Mouse (Mus musculus): ENCODE measurements at regions not wholly inside any gene's neighbourhood (a gene's known extent, or its start where the extent isn't known, plus 50 kb on each side); places are given as distances from the start of the nearest gene placed in this dataset.

DNA sequence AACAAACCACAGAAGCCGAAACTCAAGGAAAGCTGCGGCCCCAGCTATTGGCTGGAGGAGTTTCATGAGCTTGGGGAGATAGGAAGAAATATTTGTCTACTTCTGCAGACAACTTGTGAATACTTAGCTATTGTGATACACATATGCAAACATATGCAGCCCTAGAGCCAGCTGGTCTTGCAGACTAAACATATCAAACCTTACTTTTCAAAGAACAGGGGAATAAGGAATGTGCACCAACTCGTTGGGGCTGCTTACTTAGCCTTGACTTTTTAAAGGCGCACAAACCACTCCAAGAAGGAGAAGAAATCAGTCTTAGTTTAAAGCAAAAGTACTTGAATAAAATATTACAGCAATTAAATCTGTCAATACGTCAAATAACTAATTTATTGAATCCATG, 106.8 kb upstream of the Lpar1 start:
- DNase-seq = no peak

- DNase-seq = no peak
Observed at GRCm38 (mm10) chr4:58658206-58658605, 104.5 kb upstream of the Lpar1 start.

DNA sequence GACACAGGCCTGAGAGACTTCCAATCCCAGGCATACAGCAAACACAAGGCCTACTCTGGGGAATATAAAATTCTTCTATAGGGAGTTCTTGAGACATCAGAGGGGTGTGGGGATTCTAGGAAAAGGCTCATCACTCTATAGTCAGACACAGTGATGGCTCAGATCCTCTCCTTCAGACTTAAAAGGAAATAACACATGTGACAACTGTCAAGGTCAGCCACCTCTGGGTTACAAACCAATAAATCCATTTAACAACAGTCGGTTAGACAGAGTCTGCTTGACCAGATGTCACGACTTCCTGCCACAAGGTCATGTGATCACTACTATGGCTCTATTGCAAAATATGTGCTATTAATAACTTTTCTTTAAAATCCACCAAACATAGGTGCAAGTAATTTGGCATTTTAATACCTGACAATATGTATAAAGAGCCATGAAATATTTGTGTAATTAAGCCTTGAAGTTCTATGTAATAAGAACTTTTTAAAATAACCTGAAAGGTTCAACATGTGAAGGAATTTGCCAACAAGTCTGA, 94.1 kb upstream of the Lpar1 start:
- peak; percentile 40 for DNase-seq

GRCm38 (mm10) chr4:58646821-58647220, 93.1 kb upstream of the Lpar1 start:
- no peak for DNase-seq

GRCm38 (mm10) chr4:58643371-58643770, 89.7 kb upstream of the Lpar1 start:
- DNase-seq = no peak

GRCm38 (mm10) chr4:58642236-58642635, 88.5 kb upstream of the Lpar1 start:
- no peak for DNase-seq

DNA sequence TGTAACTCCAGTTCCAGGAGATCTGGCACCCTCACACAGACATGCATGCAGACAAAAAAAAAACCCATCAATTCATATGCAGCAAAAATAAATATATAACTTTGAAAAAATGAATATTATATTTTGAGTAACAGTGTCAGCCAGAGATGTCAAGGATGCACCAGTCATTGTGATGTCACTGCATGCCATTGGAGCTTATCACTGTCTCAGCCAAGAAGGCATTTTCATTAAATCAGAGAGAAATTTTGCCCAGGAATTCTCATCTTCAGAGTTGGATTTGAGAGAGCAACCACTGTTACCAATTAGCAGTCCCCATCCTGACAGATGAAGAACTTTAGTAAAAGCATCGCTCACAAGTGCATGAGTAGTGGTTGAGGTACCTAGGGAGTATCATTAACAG, 79.0 kb upstream of the Lpar1 start:
- DNase-seq = no peak

GRCm38 (mm10) chr4:58631415-58631814, 77.7 kb upstream of the Lpar1 start:
- DNase-seq = no peak

DNA sequence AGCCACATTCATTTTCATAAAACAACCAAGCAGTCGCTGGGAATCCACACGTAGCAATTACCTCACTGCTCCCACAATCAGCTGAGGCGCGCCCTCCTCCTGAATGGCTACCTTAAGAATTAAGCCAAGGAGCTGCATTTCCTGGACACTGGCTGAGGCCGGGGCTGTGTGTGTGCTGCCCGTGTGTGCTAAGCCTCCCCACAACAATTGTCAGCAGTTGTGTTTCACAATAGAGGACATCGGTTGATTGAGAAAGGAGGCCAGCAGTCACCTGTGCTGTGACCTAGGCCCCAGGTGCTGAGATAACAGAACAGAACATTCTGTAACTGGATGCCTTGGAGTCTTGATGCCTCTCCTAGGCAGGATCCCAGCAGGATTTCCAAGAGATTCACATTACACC, 73.3 kb upstream of the Lpar1 start:
- DNase-seq = no peak

DNA sequence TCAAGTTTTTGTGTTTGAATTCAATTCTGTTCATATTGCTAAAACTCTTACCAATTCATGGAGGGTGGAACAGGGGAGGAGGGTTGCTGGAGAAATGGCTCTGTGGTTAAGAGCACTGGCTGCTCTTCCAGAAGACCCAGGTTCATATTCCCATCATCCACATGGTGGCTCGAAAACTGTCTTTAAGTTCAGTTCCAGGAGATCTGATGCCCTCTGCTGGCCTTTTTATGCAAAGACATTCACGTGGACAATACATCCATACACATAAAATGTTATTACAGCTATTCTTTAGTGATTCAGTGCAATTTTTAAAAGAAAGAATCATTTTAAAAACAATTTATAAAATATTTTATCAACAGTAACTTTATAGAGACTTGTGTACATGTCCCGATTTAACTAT, 70.4 kb upstream of the Lpar1 start:
- no peak for DNase-seq

DNA sequence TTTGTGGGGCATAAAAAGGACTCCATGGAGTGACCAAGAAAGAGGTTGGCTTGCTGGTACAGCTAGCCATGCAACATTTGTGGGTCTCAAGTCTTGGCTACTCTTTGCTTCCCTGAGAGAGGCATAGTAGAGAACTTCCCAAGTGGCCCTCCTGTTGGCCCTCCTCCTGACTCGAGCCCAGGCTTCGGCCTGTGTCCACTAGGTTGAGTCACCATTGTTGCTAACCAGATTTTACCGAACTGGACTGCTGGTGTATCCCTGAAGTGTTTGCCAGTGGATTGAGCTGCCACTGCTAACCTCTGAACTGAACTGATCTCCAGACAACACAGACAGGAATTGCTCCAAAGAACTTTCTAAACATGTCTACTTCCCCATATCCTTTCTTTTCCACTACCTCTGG, 66.9 kb upstream of the Lpar1 start:
- DNase-seq = no peak

DNA sequence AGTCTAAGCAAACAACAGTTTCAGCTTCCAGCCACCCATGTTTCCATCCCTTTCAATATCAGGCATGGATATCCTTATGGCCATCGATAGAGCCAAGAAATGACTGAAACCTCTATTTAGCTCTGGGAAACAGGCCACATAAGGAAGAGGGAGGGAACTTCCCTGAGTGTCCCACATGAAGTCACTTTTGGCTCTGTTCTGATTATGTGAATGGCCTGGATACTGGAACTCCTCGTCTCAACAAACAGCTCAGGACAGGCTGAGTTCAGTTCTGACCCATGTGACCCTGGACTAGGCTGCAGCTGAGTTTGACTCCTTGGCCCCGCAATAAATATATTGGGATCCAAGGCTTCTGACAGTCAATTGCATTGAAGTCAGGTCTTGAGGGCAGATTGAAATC, 63.6 kb upstream of the Lpar1 start:
- DNase-seq = no peak

- no peak for DNase-seq
Observed at GRCm38 (mm10) chr4:58613536-58613935, 59.8 kb upstream of the Lpar1 start.

DNA sequence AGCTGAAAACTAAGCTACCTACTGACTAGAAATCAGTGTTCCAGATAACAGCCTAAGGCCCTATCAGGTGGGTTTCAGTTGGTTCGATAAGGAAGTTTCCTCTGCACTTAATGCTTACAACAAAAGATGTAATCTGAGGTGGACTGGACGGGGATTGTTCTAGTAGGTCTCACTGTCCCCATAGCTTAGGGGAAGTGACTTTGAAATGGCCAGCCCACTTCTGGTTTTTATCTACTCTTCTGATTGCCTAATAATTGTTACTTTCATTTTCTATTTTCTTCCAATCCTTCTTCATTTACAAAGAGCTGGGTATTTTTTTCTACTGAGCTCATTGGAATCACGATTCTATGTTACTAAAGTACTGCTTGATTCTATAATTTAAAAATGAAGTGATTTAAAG, 59.3 kb upstream of the Lpar1 start:
- no peak for DNase-seq

DNA sequence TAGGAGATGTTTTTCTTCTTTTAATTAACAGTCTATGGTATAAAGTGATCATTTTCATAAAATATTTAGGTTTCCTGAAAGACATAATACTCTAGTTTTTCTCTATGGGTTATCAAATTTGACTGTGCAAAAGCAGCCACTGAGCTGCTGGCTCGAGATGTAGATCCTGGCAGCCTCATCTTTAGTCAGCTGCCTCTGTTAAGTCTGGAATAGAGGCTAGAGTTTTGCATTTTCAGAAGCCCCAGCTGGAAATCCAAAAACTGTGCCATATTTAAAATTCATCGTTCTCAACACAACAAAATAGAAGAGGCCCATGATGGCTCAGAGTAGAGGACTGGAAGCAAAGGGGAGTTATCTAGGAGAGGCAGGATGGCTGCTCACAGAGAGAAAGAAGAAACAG, 53.8 kb upstream of the Lpar1 start:
- no peak for DNase-seq

- no peak for DNase-seq
Observed at GRCm38 (mm10) chr4:58605941-58606340, 52.2 kb upstream of the Lpar1 start.

Data from kidney, adult 9 months (tissue).